Mouse (Mus musculus): ENCODE results near the gene Tox2. TPM values are rescaled to one million over a fixed set of nuclear protein-coding genes. Genes with fewer than 3 reads are reported as not detected.
A peak's percentile ranks its signal among the peaks of the same experiment; 100 is the strongest.

The Tox2 gene
- total RNA-seq, 2 experiments from 2014 or later, result 3.9 to 5.0 TPM

DNA sequence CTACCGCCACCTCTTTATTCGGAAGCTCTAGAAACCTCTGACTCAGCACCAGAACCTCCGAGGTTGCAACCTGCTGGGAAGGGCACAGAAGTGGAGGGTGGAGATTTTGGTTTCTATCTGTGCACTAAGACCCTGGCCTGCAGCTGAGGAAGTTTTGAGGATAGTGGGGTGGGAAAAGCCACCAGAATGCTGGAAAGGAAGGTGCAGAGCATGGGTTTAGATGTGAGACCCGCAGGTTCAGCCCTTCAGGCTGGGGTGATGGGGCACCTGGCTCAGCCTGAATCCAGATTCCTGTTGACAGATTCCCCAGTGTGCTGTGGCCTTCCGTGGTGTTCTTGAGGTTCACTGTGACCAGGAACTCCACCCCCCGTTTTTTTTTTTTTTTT lies 2.3 kb downstream of the Tox2 start:
- no peak for DNase-seq

DNA sequence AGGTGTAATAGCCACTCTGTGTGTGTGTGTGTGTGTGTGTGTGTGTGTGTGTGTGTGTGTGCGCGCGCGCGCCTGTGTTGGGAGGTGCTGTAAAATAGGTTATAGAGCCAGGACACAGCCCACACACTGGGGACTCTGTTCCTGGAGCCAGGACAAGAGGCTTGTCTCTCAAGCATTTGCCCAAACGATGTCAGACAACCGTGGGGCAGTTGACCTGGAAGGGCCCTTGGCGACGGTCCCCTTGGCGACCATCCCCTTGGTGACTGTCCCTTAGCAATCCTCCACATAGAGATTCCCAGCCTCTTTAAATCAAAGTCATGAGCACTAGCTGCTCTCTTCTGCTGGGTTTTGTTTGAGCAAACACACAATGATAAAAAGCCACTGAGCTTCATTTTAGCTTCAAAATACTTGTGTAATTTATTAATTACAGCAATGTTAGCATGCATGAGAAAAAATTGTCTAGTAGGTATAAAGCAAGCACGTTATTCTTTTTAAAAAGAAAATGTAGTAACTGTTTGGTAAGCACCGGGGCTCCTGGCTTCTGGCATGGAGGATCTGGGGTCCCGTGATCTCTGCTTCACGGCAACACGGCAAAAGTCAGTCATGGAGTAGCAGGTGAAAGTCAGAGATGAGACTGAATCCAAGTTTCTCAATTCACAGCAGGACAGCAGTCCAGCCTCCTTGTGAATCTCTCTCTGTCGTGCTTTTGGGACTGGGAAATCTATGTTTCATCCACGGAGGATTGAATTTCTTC lies 3.0 kb downstream of the Tox2 start:
- DNase-seq, result no peak

GRCm38 (mm10) chr2:163207315-163207714 lies 4.4 kb downstream of the Tox2 start:
- no peak for DNase-seq

- DNase-seq, result no peak
Observed at GRCm38 (mm10) chr2:163209139-163209538, 6.2 kb downstream of the Tox2 start.

- no peak for DNase-seq
Observed at GRCm38 (mm10) chr2:163213085-163213484, 10.2 kb downstream of the Tox2 start.

- DNase-seq, result peak; percentile 36
Observed at GRCm38 (mm10) chr2:163218095-163218494, 15.2 kb downstream of the Tox2 start.

GRCm38 (mm10) chr2:163218571-163218970 lies 15.6 kb downstream of the Tox2 start:
- DNase-seq, result no peak

DNA sequence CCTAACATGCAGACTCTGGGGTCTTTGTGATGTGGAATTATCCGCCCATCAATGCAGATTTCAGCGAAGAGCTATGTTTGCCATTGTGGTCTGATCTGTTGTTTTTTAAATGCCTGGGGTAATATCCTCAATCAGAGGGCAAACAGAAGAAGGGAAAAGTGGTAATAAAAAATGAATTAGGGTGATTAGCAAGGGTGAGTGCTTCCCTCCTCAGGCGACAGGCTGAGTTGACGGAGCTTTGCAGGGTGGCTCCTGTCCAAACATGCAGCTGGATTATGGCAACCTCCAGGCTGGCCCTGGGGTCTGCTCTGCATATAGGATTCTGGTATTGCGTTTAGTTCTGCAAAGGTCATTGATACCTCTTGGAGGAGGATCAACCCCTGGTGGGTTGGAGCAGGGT lies 16.5 kb downstream of the Tox2 start:
- DNase-seq, result no peak

DNA sequence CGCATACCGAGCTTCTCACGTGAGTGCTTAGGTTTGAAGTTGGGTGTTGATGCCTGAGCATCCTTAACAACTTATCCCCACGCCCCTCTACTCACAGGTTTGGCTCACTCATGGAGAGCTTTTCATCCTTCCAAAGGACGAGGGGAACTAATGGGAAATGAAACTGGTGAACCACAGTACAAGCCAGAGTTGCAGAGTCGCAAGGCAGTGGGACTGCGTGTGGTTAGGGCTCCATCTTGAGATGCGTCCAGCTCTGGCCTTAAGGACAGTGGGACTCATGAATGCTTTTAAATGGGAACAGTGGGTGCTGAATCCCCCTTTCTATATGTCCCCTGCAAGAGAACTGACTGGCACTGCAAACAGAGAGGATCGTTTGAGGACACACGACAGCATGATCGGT lies 17.8 kb downstream of the Tox2 start:
- DNase-seq, result no peak

DNA sequence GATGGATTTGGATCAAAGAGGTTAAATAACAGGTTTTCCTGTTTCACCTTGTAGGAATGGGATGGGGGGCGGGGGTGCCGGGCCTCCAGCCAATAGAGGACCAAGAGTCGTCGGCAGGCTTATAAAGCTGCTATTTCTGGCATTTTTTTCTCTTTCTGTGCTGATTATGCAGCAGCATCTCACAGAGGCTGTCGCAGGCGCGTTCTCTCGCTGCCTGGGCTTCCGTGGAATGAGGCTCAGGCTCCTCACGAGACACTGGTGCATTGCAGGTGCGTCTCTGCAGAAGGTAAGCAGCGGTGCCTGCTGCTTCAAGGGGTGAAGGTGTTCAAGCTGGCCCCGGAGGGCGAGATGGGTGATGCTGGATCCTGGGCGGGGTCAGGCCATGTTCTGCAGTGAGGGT lies 22.4 kb downstream of the Tox2 start:
- DNase-seq, result no peak

DNA sequence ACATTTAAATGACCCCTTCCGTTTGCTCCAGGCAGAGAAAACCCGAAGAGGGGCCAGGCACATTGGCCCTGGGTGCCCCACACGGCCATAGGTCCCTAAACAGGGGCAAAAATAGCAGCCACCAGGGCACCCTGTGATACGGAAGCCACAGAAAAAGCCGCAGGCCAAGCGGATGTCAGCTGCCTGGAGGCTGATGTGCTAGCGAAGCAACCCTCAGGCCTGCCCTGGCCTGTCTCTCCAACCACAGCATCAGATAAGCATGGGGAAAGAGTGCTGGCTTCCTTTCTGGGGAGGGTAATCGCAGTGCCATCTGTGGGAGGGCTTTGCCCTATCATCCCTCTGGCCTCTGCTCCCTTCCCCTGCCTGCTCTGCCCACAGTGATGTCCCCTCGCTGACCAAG lies 26.1 kb downstream of the Tox2 start:
- DNase-seq, result no peak

DNA sequence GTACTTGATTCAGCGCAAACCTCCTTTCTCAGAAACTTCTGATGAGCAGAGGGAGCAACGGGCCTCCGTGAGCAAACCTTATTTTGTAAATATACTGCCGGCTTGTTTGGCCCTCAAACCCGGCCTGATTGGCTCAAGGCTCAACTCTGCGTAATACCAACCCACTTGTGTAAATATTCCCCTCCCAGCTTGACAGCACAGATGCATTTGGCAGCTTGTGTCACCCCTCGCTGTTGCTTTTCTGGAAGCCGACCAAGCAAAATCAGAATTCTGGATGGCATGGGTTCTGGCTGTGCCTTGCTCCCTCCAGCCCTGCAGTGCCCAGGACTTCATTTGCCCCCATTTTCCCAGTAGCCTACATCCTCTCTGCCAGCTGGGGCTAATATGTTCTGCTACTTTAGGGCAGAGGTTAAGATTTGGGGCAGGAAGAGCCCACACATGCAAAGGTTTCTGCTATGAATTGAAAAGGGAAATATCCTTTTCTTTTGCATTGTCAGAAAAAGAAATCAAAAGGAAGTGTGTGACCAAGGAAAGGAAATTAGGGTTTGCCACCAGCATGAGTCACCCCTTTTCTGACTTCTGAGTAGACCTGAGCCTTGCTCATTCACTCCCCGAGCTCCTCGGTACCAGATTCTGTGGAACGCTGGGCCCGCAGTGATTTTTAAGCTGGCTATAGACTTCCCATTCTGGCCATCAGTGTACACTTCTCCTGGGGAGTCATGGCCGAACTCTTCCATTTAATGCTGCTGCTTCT lies 29.0 kb downstream of the Tox2 start:
- DNase-seq, result peak; percentile 27

GRCm38 (mm10) chr2:163233666-163234065 lies 30.7 kb downstream of the Tox2 start:
- peak; percentile 17 for DNase-seq

DNA sequence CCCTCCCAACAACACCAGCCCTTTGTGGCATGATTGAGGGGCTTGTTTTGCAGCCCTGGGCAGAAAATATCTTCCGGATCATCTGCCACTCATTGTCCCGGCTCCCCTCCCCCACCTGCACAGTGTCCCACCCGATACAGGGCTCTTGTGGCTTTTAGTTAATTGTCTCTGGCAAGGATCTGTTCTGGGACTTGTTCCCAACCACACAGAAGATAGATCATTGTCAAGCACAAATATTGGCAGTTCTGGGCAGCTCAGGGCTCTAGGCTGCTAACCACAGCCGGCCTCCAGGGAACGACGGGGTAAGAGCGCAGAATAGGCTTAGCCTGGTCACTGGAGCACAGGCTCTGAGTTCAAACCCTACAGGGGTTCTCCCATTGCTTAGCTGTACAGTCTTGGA lies 33.1 kb downstream of the Tox2 start:
- DNase-seq, result peak; percentile 37

GRCm38 (mm10) chr2:163237999-163238529 lies 35.1 kb downstream of the Tox2 start:
- DNase-seq, result no peak

GRCm38 (mm10) chr2:163239945-163240344 lies 37.0 kb downstream of the Tox2 start:
- DNase-seq, result no peak

GRCm38 (mm10) chr2:163241867-163242266 lies 38.9 kb downstream of the Tox2 start:
- no peak for DNase-seq

GRCm38 (mm10) chr2:163243917-163244852 lies 41.3 kb downstream of the Tox2 start:
- DNase-seq, result no peak

GRCm38 (mm10) chr2:163248912-163249311 lies 46.0 kb downstream of the Tox2 start:
- DNase-seq, result no peak

- DNase-seq, result no peak
Observed at GRCm38 (mm10) chr2:163252645-163253044, 49.7 kb downstream of the Tox2 start.

DNA sequence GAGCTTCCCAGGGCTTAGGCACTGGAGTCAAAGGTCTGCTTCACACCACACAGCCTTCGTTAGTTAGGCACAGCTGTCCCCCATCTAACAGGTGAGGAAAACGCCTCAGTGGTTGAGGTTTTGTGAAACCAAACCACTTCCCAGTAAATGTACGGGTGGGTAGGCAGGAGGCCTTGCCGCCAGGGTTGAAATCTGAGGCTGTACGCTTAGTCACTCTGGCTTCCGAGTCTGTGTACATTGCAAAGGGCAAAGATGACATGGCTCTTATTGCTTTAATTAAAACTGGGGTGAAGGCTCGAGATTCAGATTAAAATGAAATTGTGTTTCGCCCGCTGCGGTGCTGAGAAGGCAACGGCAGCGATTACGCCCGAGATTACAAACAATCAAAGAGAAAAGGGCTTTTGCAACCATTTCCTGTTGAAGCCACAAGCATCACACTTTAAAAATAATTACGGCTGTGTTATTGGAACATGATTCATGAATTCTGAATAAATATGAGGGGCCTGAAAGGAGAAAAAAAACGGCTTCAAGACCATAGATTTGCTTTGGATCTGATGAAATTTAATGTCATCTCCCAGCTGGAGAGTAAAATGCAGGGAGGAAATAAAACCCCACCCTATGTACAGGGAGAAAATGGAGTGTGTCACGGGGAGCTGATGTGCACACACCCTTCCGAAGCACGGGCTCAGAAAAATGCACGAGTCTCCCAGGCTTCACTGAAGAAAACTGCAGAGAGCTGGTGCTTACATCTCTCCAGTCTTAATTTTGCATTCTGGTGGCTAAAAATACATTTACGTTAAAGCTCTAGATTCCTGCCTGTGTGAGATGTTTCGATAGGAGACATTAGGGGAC lies 50.5 kb downstream of the Tox2 start:
- DNase-seq, result no peak

Data from adrenal gland, postnatal 10 days (tissue).